Mouse (Mus musculus) embryo, embryonic 9.5 days (tissue): ENCODE measurements around the gene Lrrc8b.

Experiments
- DNase-seq: peaks from one replicate; pipeline ENCODE4 v3.0.0-alpha.2; 2017; ENCODE audit errors: extremely low spot score

Lrrc8b gene

GRCm38 (mm10) chr5:105484247-105484646 is 68.7 kb downstream of the Lrrc8b start:
- DNase-seq = no peak

- no peak for DNase-seq
Observed at GRCm38 (mm10) chr5:105484891-105485290, 69.3 kb downstream of the Lrrc8b start.

- DNase-seq = no peak
Observed at GRCm38 (mm10) chr5:105490211-105490610, 74.6 kb downstream of the Lrrc8b start.

GRCm38 (mm10) chr5:105491389-105491788 is 75.8 kb downstream of the Lrrc8b start:
- DNase-seq = peak; percentile 42

- DNase-seq = no peak
Observed at GRCm38 (mm10) chr5:105492367-105493246, 77.0 kb downstream of the Lrrc8b start.

- DNase-seq = no peak
Observed at GRCm38 (mm10) chr5:105493377-105493776, 77.8 kb downstream of the Lrrc8b start.

- no peak for DNase-seq
Observed at GRCm38 (mm10) chr5:105494246-105494917, 78.8 kb downstream of the Lrrc8b start.

- peak; percentile 81 for DNase-seq
Observed at GRCm38 (mm10) chr5:105494918-105495901, 79.6 kb downstream of the Lrrc8b start.

GRCm38 (mm10) chr5:105496133-105496532 is 80.6 kb downstream of the Lrrc8b start:
- no peak for DNase-seq

- DNase-seq = no peak
Observed at GRCm38 (mm10) chr5:105496586-105496985, 81.0 kb downstream of the Lrrc8b start.

GRCm38 (mm10) chr5:105498429-105499000 is 82.9 kb downstream of the Lrrc8b start:
- DNase-seq = no peak

- no peak for DNase-seq
Observed at GRCm38 (mm10) chr5:105499396-105499795, 83.8 kb downstream of the Lrrc8b start.

GRCm38 (mm10) chr5:105500132-105501121 is 84.9 kb downstream of the Lrrc8b start:
- no peak for DNase-seq

- DNase-seq = no peak
Observed at GRCm38 (mm10) chr5:105501136-105501535, 85.6 kb downstream of the Lrrc8b start.

- DNase-seq = no peak
Observed at GRCm38 (mm10) chr5:105508813-105509212, 93.2 kb downstream of the Lrrc8b start.

GRCm38 (mm10) chr5:105512297-105512696 is 96.7 kb downstream of the Lrrc8b start:
- DNase-seq = no peak

- DNase-seq = no peak
Observed at GRCm38 (mm10) chr5:105515532-105515931, 100.0 kb downstream of the Lrrc8b start.

- no peak for DNase-seq
Observed at GRCm38 (mm10) chr5:105516290-105516689, 100.7 kb downstream of the Lrrc8b start.

- DNase-seq = no peak
Observed at GRCm38 (mm10) chr5:105517992-105518625, 102.5 kb downstream of the Lrrc8b start.

- DNase-seq = no peak
Observed at GRCm38 (mm10) chr5:105518626-105519095, 103.1 kb downstream of the Lrrc8b start.
